Mouse (Mus musculus): ENCODE measurements around the gene Gm17657.
"Not testable (repeated sequence)": the region's sequence is repeated elsewhere in the genome, so short reads cannot be mapped to it uniquely, and the experiment has no call there.

Gene Gm17657

GRCm38 (mm10) chr17:29500802-29501469 is 48.5 kb downstream of the Gm17657 start:
- peak; percentile 14 for DNase-seq

GRCm38 (mm10) chr17:29500243-29500740 is 49.1 kb downstream of the Gm17657 start:
- DNase-seq, result no peak

GRCm38 (mm10) chr17:29499511-29499910 is 49.9 kb downstream of the Gm17657 start:
- DNase-seq, result no peak

- DNase-seq, result not testable (repeated sequence)
Measured at GRCm38 (mm10) chr17:29498952-29499351, 50.5 kb downstream of the Gm17657 start.

GRCm38 (mm10) chr17:29498028-29498427 is 51.4 kb downstream of the Gm17657 start:
- peak; percentile 17 for DNase-seq

GRCm38 (mm10) chr17:29497481-29497880 is 52.0 kb downstream of the Gm17657 start:
- not testable (repeated sequence) for DNase-seq

GRCm38 (mm10) chr17:29497071-29497354 is 52.4 kb downstream of the Gm17657 start:
- DNase-seq, result no peak

GRCm38 (mm10) chr17:29496211-29497070 is 53.0 kb downstream of the Gm17657 start:
- DNase-seq, result no peak

GRCm38 (mm10) chr17:29494732-29495076 is 54.7 kb downstream of the Gm17657 start:
- DNase-seq, result peak; percentile 45

GRCm38 (mm10) chr17:29494062-29494731 is 55.2 kb downstream of the Gm17657 start:
- peak; percentile 35 for DNase-seq

- DNase-seq, result peak; percentile 34
Measured at GRCm38 (mm10) chr17:29493461-29493980, 55.9 kb downstream of the Gm17657 start.

GRCm38 (mm10) chr17:29492269-29493191 is 56.9 kb downstream of the Gm17657 start:
- DNase-seq, result peak; percentile 78

- DNase-seq, result peak; percentile 53
Measured at GRCm38 (mm10) chr17:29491591-29492268, 57.7 kb downstream of the Gm17657 start.

- no peak for DNase-seq
Measured at GRCm38 (mm10) chr17:29490713-29491581, 58.5 kb downstream of the Gm17657 start, which contains the start of gene Pim1. TSS of gene Pim1 (plus strand) at chr17:29490753.

- peak; percentile 99 for DNase-seq
Measured at GRCm38 (mm10) chr17:29489971-29490712, 59.3 kb downstream of the Gm17657 start.

GRCm38 (mm10) chr17:29488978-29489970 is 60.2 kb downstream of the Gm17657 start:
- DNase-seq, result peak; percentile 34

- DNase-seq, result no peak
Measured at GRCm38 (mm10) chr17:29488257-29488977, 61.0 kb downstream of the Gm17657 start.
